Mouse (Mus musculus) bone marrow macrophage, adult 2 months (primary cell): Measurements from ENCODE around the gene Igf2. TPM values are rescaled to one million over a fixed set of nuclear protein-coding genes. Genes with fewer than 3 reads are reported as not detected.

Experiments used
- H3K27ac ChIP-seq: 2 replicates; pipeline ENCODE4 v1.5.1; 2012; ENCODE audit warnings: low read depth, low read length; ENCODE audit not compliant: insufficient read depth
- H3K4me1 ChIP-seq: 2 replicates; pipeline ENCODE4 v1.6.1; 2012; ENCODE audit warnings: low read length; ENCODE audit not compliant: control insufficient read depth, insufficient read depth
- H3K4me3 ChIP-seq: 2 replicates; pipeline ENCODE4 v1.5.1; 2012; ENCODE audit warnings: mild to moderate bottlenecking, low read length, moderate library complexity; ENCODE audit not compliant: insufficient read depth
- CTCF ChIP-seq: IDR thresholded peaks from 2 replicates; pipeline ENCODE4 v1.5.1; 2012; ENCODE audit warnings: low read depth, mild to moderate bottlenecking, low read length, moderate library complexity
- POLR2A ChIP-seq: IDR thresholded peaks from 2 replicates; pipeline ENCODE4 v1.6.1; 2012; ENCODE audit warnings: mild to moderate bottlenecking, low read depth, low read length, borderline replicate concordance
- polyA plus RNA-seq: library from polyadenylated mRNA; stranded (reverse); fragments of >200 nt; gene quantifications from 2 replicates; pipeline ENCODE4 v1.2.4, GENCODE M21; 2012; ENCODE audit not compliant: missing spikeins, insufficient read depth, insufficient read length

Gene Igf2
- polyA plus RNA-seq, 1 experiment = not detected

- Histone ChIP-seq H3K4me1 (no peaks in the 10 kb centered on the region), H3K4me3 (no peak overlapping the region), H3K27ac (no peak overlapping the region)
- TF ChIP-seq CTCF = no peak
- no peak for TF ChIP-seq POLR2A
These were observed 21.6 kb downstream of the Igf2 start for GRCm38 (mm10) chr7:142645045-142645444.

GRCm38 (mm10) chr7:142636178-142636577 lies 30.4 kb downstream of the Igf2 start:
- Histone ChIP-seq H3K4me3 (no peak overlapping the region), H3K4me1 (no peaks in the 10 kb centered on the region), H3K27ac (no peak overlapping the region)
- no peak for TF ChIP-seq POLR2A
- no peak for TF ChIP-seq CTCF

GRCm38 (mm10) chr7:142630691-142631090 lies 35.9 kb downstream of the Igf2 start:
- H3K4me1 ChIP-seq = no peaks in the 10 kb centered on the region
- H3K27ac ChIP-seq = no peak overlapping the region
- no peak overlapping the region for H3K4me3 ChIP-seq
- TF ChIP-seq CTCF = no peak
- TF ChIP-seq POLR2A = no peak

- no peaks in the 10 kb centered on the region for H3K4me1 ChIP-seq
- no peak for TF ChIP-seq POLR2A
- no peak for TF ChIP-seq CTCF
- H3K4me3 ChIP-seq = no peak overlapping the region
- H3K27ac ChIP-seq = no peak overlapping the region
These were observed 36.8 kb downstream of the Igf2 start for GRCm38 (mm10) chr7:142629806-142630205.

GRCm38 (mm10) chr7:142622180-142622579 lies 44.4 kb downstream of the Igf2 start:
- Histone ChIP-seq H3K4me1 (no peaks in the 10 kb centered on the region), H3K4me3 (no peak overlapping the region), H3K27ac (no peak overlapping the region)
- TF ChIP-seq CTCF (no peak), POLR2A (no peak)

- Histone ChIP-seq H3K27ac (no peak overlapping the region), H3K4me1 (no peaks in the 10 kb centered on the region), H3K4me3 (no peak overlapping the region)
- no peak for TF ChIP-seq CTCF
- no peak for TF ChIP-seq POLR2A
These were observed 53.5 kb downstream of the Igf2 start for GRCm38 (mm10) chr7:142613077-142613476.

- H3K4me3 ChIP-seq = no peak overlapping the region
- TF ChIP-seq POLR2A = no peak
- peak; percentile 80 for TF ChIP-seq CTCF
- H3K27ac ChIP-seq = no peak overlapping the region
- no peaks in the 10 kb centered on the region for H3K4me1 ChIP-seq
These were observed 55.8 kb downstream of the Igf2 start for GRCm38 (mm10) chr7:142610627-142611406.

GRCm38 (mm10) chr7:142600921-142601320 lies 65.7 kb downstream of the Igf2 start:
- Histone ChIP-seq H3K4me1 (no peaks in the 10 kb centered on the region), H3K4me3 (no peak overlapping the region), H3K27ac (no peak overlapping the region)
- no peak for TF ChIP-seq POLR2A

Other genes starting within 250 kb of the Igf2 start
- gene Syt8, start 232.0 kb downstream of the Igf2 start, polyA plus RNA-seq = 5.6 TPM in 2 replicates
- gene Tnni2, start 225.0 kb downstream of the Igf2 start, polyA plus RNA-seq = 10.2 and 13.8 TPM in 2 replicates
- gene Lsp1, start 206.0 kb downstream of the Igf2 start, polyA plus RNA-seq = 320 and 327 TPM in 2 replicates
- gene Tnnt3, start 168.0 kb downstream of the Igf2 start, polyA plus RNA-seq = 5.1 and 6.0 TPM in 2 replicates
- gene Mrpl23, start 134.1 kb downstream of the Igf2 start, polyA plus RNA-seq = 27.2 and 47.3 TPM in 2 replicates
- not detected in 2 replicates for gene Gm49394, start 3.1 kb upstream of the Igf2 start, polyA plus RNA-seq
- gene Ins2, start 76.6 kb upstream of the Igf2 start, polyA plus RNA-seq = not detected in 2 replicates